Mouse (Mus musculus): ENCODE data around the gene Hhat. TPM values are rescaled to one million over a fixed set of nuclear protein-coding genes. Genes with fewer than 3 reads are reported as not detected.
A peak's percentile ranks its signal among the peaks of the same experiment; 100 is the strongest.

Gene Hhat
- total RNA-seq, 1 experiment = 2.8 TPM

DNA sequence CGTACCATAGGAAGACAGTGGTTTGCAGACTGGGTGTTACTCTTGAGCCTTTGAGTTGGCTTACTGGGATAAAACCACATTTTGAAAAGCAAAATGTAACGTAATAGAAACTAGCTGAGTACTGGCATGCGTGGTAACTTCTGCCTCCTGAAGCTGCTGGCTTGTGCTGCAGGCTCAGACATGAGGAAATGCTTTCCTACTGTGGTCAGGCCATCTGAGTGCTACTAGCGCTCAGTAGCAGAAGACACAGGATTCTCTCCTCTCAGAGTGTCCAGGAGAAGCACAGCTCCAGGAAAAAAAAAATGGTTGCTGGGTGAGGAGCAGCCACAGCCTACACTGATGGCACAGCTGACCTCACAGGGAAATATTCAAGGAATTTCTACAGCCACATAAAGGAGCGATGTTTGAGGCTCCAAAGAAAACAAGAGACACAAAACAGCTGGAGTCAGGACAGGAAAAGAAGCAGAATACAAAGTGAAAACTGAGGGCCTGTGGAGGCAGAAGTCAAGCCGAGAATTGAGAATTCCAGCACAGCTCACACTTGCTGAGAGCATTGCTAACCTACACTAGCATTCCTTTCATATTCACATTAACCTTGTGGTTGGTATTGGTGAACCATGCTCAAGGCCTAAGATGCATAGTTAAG, 8.0 kb upstream of the Hhat start:
- Histone ChIP-seq H3K27ac (ENCODE audit: insufficient read depth, low read depth, low read length, poor library complexity, severe bottlenecking) (no peak overlapping the region), H3K36me3 (ENCODE audit: control insufficient read depth, insufficient read depth, low read length, poor library complexity, severe bottlenecking) (no peaks in the 10 kb centered on the region), H3K4me1 (ENCODE audit: control insufficient read depth in 2 of 2, insufficient read depth in 2 of 2, low read length in 2 of 2, poor library complexity in 1 of 2) (peaks cover 0 to 2% of the 10 kb centered on the region in 2 experiments; a peak in 1 of 4 replicates), H3K9me3 (ENCODE audit: control insufficient read depth, insufficient read depth, low read depth, low read length) (no peaks in the 10 kb centered on the region), H3K4me3 (ENCODE audit: insufficient read depth in 1 of 2, low read depth in 1 of 2, low read length in 2 of 2, poor library complexity in 1 of 2, severe bottlenecking in 1 of 2) (no peak overlapping the region), H3K9ac (ENCODE audit: insufficient read depth, low read depth, low read length, poor library complexity, severe bottlenecking) (no peak overlapping the region)
- DNase-seq (ENCODE audit: low read depth, low spot score) = no peak
- TF ChIP-seq HCFC1 (IDR thresholded peaks at IDR 0.05; ENCODE audit: borderline replicate concordance, insufficient read depth, low read length) = no peak
- no peak for TF ChIP-seq CHD2 (IDR thresholded peaks at IDR 0.05; ENCODE audit: low read depth, low read length)
- no peak for TF ChIP-seq MAFK (IDR thresholded peaks at IDR 0.05; ENCODE audit: insufficient read depth, low read depth, low read length)
- TF ChIP-seq ZNF384 (IDR thresholded peaks at IDR 0.05; ENCODE audit: low read depth, low read length) = no peak
- no peak for TF ChIP-seq ZC3H11A (IDR thresholded peaks at IDR 0.05; ENCODE audit: borderline replicate concordance, low read depth, low read length)
- in situ Hi-C loops (cut with MboI; ENCODE audit: low sequenced_read_pairs in 2 of 2, unreplicated experiment in 2 of 2) = no loop called here

DNA sequence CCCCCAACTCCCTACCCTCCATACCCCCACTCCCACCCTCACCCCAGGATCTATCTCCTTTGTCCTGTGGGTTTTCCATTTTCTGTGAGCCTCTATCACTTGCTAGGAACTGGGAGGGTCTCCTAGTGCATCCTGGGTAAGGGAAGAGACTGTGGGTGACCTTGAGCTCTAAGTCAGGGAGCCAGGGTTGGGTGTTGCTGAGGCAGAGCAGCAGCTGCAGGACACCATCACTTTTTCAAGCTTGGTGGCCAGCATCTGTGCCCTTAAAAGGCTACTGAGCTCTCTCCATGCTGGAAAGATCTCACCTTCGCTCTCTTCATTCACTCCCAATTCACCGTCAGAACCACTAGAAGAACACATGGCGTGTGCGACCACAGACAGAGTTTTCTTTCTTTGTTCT, 7.2 kb upstream of the Hhat start:
- Histone ChIP-seq H3K27ac (ENCODE audit: insufficient read depth, low read depth, low read length, poor library complexity, severe bottlenecking) (no peak overlapping the region), H3K4me1 (ENCODE audit: control insufficient read depth in 2 of 2, insufficient read depth in 2 of 2, low read length in 2 of 2, poor library complexity in 1 of 2) (no peaks in the 10 kb centered on the region), H3K4me3 (ENCODE audit: insufficient read depth in 1 of 2, low read depth in 1 of 2, low read length in 2 of 2, poor library complexity in 1 of 2, severe bottlenecking in 1 of 2) (no peak overlapping the region), H3K9me3 (ENCODE audit: control insufficient read depth, insufficient read depth, low read depth, low read length) (no peaks in the 10 kb centered on the region), H3K9ac (ENCODE audit: insufficient read depth, low read depth, low read length, poor library complexity, severe bottlenecking) (no peak overlapping the region), H3K36me3 (ENCODE audit: control insufficient read depth, insufficient read depth, low read length, poor library complexity, severe bottlenecking) (no peaks in the 10 kb centered on the region)
- TF ChIP-seq ZC3H11A (IDR thresholded peaks at IDR 0.05; ENCODE audit: borderline replicate concordance, low read depth, low read length) = no peak
- TF ChIP-seq ZNF384 (IDR thresholded peaks at IDR 0.05; ENCODE audit: low read depth, low read length) = no peak
- no peak for TF ChIP-seq CHD2 (IDR thresholded peaks at IDR 0.05; ENCODE audit: low read depth, low read length)
- no peak for TF ChIP-seq MAFK (IDR thresholded peaks at IDR 0.05; ENCODE audit: insufficient read depth, low read depth, low read length)
- no peak for TF ChIP-seq HCFC1 (IDR thresholded peaks at IDR 0.05; ENCODE audit: borderline replicate concordance, insufficient read depth, low read length)
- in situ Hi-C loops (cut with MboI; ENCODE audit: low sequenced_read_pairs in 2 of 2, unreplicated experiment in 2 of 2) = no loop called here
- DNase-seq (ENCODE audit: low read depth, low spot score) = no peak

DNA sequence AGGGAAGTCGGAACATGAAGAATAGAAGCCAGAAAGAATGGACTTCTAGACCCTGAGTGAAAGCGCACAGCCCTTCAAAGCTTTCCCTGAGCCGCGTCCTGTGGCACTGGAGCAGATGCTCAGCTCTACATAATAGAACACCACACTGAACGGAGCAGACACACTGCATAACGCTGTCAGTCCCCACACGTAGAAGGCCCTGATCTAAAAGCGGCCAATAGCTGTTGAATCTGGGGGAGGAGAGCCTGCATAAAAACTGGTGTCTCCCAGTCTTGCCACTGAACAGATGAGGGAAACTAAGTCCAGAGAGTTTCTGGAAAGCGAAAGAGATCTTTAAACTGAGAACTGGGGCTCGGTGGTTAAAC, 911 bp downstream of the Hhat start:
- in situ Hi-C loops (cut with MboI; ENCODE audit: low sequenced_read_pairs in 2 of 2, unreplicated experiment in 2 of 2) = loop anchor here in 1 of 2 experiments (25.0 kb wide), 1 partner anchor 317 kb away; no protein-coding TSS in a partner anchor
- TF ChIP-seq HCFC1 (IDR thresholded peaks at IDR 0.05; ENCODE audit: borderline replicate concordance, insufficient read depth, low read length) (no peak), CHD2 (IDR thresholded peaks at IDR 0.05; ENCODE audit: low read depth, low read length) (no peak), ZNF384 (IDR thresholded peaks at IDR 0.05; ENCODE audit: low read depth, low read length) (no peak), MAFK (IDR thresholded peaks at IDR 0.05; ENCODE audit: insufficient read depth, low read depth, low read length) (no peak), ZC3H11A (IDR thresholded peaks at IDR 0.05; ENCODE audit: borderline replicate concordance, low read depth, low read length) (no peak)
- Histone ChIP-seq H3K4me1 (ENCODE audit: control insufficient read depth in 2 of 2, insufficient read depth in 2 of 2, low read length in 2 of 2, poor library complexity in 1 of 2) (peaks cover 0 to 5% of the 10 kb centered on the region in 2 experiments; a peak in 2 of 4 replicates), H3K4me3 (ENCODE audit: insufficient read depth in 1 of 2, low read depth in 1 of 2, low read length in 2 of 2, poor library complexity in 1 of 2, severe bottlenecking in 1 of 2) (peak overlapping the region; percentile 56 to 86), H3K27ac (ENCODE audit: insufficient read depth, low read depth, low read length, poor library complexity, severe bottlenecking) (no peak overlapping the region), H3K9me3 (ENCODE audit: control insufficient read depth, insufficient read depth, low read depth, low read length) (no peaks in the 10 kb centered on the region), H3K36me3 (ENCODE audit: control insufficient read depth, insufficient read depth, low read length, poor library complexity, severe bottlenecking) (no peaks in the 10 kb centered on the region), H3K9ac (ENCODE audit: insufficient read depth, low read depth, low read length, poor library complexity, severe bottlenecking) (peak overlapping the region; percentile 79; the same call in 1 of the 2 replicates)
- DNase-seq (ENCODE audit: low read depth, low spot score) = no peak

DNA sequence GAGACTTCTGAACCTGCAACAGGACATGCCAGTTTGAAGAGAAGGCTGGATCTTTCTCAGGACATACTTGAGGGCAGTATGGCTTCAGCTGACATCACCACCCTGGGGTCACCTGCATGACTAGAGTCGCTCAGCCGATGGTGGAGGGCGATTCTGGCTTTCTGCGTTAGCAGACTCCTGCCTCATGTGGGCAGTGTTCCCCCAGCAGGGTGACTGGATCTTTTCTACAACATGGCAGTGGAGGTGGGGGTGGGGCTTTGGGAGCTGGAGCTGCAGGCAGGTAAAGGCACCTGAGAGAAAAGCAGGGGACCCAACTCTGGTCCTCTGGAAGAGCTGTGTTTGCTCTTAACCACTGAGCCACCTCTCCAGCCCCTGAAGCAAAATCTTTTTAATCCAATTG, 5.5 kb downstream of the Hhat start:
- in situ Hi-C loops (cut with MboI; ENCODE audit: low sequenced_read_pairs in 2 of 2, unreplicated experiment in 2 of 2) = loop anchor here in 1 of 2 experiments (25.0 kb wide), 1 partner anchor 322 kb away; no protein-coding TSS in a partner anchor
- TF ChIP-seq ZC3H11A (IDR thresholded peaks at IDR 0.05; ENCODE audit: borderline replicate concordance, low read depth, low read length) = peak; percentile 61; the same call in 1 of the 2 replicates
- no peak for TF ChIP-seq HCFC1 (IDR thresholded peaks at IDR 0.05; ENCODE audit: borderline replicate concordance, insufficient read depth, low read length)
- no peak for TF ChIP-seq CHD2 (IDR thresholded peaks at IDR 0.05; ENCODE audit: low read depth, low read length)

More for the DNA sequence above, 5.5 kb downstream of the Hhat start:
- no peak overlapping the region for H3K27ac ChIP-seq (ENCODE audit: insufficient read depth, low read depth, low read length, poor library complexity, severe bottlenecking)
- H3K4me3 ChIP-seq (ENCODE audit: insufficient read depth in 1 of 2, low read depth in 1 of 2, low read length in 2 of 2, poor library complexity in 1 of 2, severe bottlenecking in 1 of 2) = no peak overlapping the region
- DNase-seq (ENCODE audit: low read depth, low spot score) = no peak
- H3K4me1 ChIP-seq (ENCODE audit: control insufficient read depth in 2 of 2, insufficient read depth in 2 of 2, low read length in 2 of 2, poor library complexity in 1 of 2) = peaks cover 0 to 9% of the 10 kb centered on the region in 2 experiments; a peak in 2 of 4 replicates
- H3K9me3 ChIP-seq (ENCODE audit: control insufficient read depth, insufficient read depth, low read depth, low read length) = no peaks in the 10 kb centered on the region
- no peaks in the 10 kb centered on the region for H3K36me3 ChIP-seq (ENCODE audit: control insufficient read depth, insufficient read depth, low read length, poor library complexity, severe bottlenecking)
- no peak overlapping the region for H3K9ac ChIP-seq (ENCODE audit: insufficient read depth, low read depth, low read length, poor library complexity, severe bottlenecking)
